Mouse (Mus musculus) heart, postnatal 36 days (tissue): ENCODE results near the gene Tshr. TPM values are rescaled to one million over a fixed set of nuclear protein-coding genes. Genes with fewer than 3 reads are reported as not detected.
"Not testable (repeated sequence)": the region's sequence is repeated elsewhere in the genome, so short reads cannot be mapped to it uniquely, and the experiment has no call there.

Experiments used
- DNase-seq, 2 experiments: peaks; one replicate each; pipeline ENCODE4 v3.0.0; 2021 to 2022
- intact Hi-C: fragments of 180-260 bp; cut with DNase I; formaldehyde crosslinking; loops from one replicate; pipeline ENCODE4 v1.15.1; 2025
- total RNA-seq, 2 experiments: library from RNA; stranded (reverse); gene quantifications; 2 replicates each; pipeline ENCODE4 v1.2.3; 2021

The Tshr gene
- total RNA-seq, 2 experiments from 2014 or later: 0.33 TPM; not detected in 1

DNA sequence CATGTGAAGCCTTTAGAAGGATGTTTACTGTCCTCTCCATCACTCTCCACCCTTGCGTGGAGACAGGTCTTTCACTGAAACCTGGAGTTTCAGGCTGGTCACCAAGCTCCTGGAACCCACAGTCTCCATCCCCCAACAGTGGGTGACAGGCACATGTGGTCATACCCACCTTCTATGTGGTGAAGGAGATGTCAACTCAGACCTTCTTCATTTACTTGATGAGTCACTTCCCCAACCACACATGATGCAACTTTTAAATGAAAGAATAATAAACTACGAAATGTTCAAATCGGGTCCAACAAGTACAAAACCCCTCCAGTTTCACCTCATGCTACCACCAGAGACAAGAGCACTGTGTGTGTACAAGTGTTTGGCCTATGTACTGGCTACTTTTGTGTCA, 200.8 kb downstream of the Tshr start:
- DNase-seq: no peak
- intact Hi-C loops: loop anchor here (10.0 kb wide), 1 partner anchor 200 kb away; the partner anchor contains the start of genes Cep128 and Tshr

DNA sequence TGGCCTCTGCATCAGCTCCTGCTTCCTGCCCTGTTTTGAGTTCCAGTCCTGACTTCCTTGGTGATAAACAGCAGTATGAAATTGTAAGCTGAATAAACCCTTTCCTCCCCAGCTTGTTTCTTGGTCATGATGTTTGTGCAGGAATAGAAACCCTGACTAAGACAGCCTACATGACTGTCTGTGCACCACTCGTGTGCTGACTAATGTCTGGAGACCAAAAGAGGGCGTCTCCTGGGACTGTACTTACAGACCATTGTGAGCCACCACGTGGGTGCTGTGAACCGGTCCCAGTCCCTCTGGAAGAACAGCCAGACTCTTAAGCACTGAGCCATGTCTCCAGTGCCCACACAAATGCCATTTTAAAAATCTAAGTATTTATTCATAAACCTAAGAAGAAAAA, 201.5 kb downstream of the Tshr start:
- DNase-seq: not testable (repeated sequence)
- intact Hi-C loops: loop anchor here (10.0 kb wide), 1 partner anchor 201 kb away; the partner anchor contains the start of genes Cep128 and Tshr

DNA sequence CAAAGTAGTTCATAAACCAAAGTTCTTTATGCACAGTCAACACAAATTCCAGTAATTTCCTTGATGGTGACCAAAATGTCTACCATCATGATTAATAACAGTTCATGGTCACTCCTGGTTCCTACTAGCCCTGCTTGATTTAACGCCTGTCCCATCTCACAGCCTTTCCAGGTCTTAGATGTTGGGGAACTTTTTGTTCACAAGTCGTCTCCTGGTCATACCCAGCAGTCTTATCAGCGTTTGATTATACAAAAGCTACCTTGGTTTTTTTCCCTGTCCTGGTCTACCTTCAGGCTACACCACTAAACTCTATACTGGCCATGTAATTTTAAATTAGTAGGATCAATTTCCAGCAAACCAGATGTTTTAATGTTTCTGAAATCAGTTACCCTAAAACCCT, 202.7 kb downstream of the Tshr start:
- DNase-seq: no peak
- intact Hi-C loops: loop anchor here (10.0 kb wide), 1 partner anchor 202 kb away; the partner anchor contains the start of genes Cep128 and Tshr

DNA sequence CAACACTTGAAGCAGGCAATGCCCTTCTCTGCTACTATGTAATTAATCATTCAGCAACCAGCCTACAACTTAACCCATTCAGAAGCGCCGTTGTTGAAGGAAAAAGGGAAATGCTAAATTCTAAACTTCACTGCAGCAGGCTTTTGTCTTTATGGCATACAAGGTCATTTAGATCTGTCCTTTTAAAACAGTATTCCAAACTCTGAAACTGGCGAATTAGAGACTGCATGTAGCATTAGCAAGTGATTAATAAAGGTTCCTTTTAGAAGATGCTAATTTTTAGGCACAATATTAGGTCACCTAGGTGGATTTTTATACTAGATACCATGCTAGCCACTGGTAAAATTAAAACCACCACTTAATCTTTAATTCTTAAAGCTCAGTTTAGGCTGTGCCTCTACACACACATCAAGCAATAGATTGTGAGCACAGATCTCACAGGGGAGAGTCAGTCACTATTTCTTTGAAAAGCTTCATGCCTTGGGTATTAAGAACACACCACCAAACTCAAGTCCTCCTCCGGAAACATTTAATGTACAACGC, 203.2 kb downstream of the Tshr start:
- DNase-seq: no peak
- intact Hi-C loops: loop anchor here (10.0 kb wide), 1 partner anchor 203 kb away; the partner anchor contains the start of genes Cep128 and Tshr

DNA sequence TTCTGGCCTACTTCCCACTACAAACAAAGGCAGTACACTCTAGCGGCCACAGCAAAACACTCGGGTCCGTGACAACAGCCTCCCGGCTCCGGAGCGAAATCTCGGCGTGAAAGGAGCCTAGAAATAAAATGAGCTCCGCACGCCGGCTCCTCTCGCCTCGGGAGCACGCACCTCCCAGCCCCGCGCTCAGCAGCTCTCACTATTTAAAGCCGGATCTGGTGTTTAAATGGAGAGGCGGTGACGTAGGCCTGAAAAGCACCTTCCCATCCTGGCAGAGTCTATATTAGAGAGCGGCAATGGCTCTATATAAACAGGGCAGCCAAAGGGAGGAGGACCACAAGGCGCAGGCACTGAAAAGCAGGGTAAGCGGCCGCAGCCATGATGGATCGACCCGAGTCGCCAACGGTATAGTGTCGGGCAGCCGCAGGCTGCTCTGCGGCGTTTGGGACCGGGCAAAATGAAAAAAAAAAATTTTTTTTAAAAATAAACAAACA, 203.9 kb downstream of the Tshr start:
- intact Hi-C loops: loop anchor here (10.0 kb wide), 1 partner anchor 203 kb away; the partner anchor contains the start of genes Cep128 and Tshr

DNA sequence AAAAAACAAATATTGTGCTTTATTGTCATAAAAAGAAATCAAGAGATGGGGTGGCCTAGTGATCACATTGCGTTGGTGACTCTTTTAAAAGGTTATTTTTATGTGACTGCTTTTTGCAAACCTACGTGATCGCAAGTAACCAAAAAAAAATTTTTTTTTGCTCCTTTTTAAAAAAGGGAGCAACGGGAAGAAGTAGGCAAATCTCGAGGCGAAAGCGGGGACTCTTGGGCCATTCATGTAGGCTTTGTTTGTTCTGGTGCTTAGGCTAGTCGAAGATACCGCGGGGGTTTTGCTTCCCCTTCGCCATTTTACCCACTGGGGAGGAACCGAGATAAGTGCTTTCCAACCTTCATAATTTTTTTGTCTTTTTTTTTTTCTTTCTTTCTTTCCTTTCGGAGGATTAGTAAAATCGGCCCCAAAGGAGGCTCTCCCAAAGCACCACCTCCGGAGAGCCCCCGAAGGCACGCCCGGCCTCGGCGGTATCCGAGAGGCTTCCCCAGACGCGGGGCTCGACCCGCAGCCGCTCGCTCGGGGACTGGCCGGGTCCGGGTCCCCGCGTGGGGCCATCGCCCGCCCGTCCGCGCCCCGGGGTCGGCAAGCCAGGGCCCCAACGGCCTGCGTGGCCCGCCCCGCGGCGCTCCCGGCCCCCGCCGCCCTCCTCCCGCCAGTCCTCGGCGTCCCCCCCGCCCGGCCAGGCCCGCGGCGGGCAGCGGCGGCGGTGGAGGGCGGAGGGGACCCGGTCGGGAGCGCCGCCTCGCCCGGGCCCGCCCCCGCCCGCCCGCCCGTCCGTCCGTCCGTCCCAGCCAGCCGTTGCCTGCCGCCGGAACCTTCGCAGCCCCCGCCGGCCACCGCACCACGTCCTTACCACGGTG, 204.5 kb downstream of the Tshr start:
- intact Hi-C loops: loop anchor here (10.0 kb wide), 1 partner anchor 204 kb away; the partner anchor contains the start of genes Cep128 and Tshr
- peak; percentile 62 to 78 for DNase-seq

More for the DNA sequence above, 203.9 kb downstream of the Tshr start:
- DNase-seq: peak; percentile 92

DNA sequence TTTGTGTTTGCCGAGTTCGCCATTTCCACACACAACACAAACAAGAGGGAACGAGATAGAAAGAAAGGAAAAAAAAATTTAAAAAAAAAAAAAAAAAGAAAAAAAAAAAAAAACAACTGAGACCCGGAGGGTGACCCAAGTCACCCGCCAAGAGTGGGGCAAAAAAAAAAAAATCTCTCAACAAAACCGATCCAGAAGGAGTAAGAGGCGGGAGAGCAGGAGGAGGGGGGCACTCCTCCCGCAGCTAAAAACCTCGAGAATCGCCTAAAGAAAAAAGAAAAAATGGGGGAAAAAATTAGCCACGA, 205.1 kb downstream of the Tshr start:
- no peak for DNase-seq
- intact Hi-C loops: loop anchor here (10.0 kb wide), 1 partner anchor 205 kb away; the partner anchor contains the start of genes Cep128 and Tshr

DNA sequence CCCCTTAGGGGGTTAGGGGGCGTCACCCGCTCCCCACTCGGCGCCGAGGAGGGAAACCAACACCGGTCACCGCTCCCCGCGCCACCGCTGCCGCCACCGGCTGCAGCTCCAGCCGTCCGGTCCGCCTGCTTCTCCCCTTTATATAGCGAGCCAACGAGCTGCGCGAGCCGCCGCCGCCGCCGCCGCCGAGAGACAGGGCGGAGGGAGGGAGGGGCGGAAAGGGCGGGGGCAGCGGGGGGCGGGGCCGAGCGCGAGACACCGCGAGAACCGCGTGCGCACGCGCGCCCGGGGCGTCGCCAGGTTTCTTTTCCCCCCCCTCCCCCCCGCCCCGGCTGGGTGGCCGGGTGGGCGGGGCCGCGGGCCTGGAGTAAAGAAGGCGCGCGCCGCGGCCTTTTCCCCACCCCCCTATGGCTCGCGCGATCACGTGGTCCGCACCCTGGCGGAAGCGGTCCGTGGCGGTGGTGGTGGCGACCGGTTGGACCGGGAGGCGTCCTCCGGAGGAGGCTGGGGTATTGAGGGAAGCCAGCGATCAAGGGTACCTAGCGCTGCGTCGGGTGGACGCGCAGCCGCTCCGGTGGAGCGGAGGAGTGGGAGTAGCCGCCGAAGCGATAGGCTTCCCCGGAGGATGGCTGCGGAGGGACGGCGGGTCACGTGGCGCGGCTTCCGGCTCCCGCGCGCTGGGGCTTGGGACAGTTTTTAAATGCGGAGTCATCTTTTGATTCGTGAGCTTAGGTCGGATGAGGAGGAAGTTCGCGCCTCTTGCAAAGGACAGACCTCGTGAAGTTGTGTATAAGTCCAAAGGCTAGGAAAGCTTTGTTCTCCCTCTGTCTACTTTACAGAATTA, 205.7 kb downstream of the Tshr start, which contains the start of gene Gtf2a1:
Gtf2a1 (minus strand) TSS at position 641 of the 844 bp plus-strand sequence.
- DNase-seq: peak; percentile 94 to 97
- intact Hi-C loops: loop anchor here (5.0 to 10.0 kb wide), 2 partner anchors 205 to 257 kb away; partner anchors contain the start of genes Cep128, Sel1l and Tshr

DNA sequence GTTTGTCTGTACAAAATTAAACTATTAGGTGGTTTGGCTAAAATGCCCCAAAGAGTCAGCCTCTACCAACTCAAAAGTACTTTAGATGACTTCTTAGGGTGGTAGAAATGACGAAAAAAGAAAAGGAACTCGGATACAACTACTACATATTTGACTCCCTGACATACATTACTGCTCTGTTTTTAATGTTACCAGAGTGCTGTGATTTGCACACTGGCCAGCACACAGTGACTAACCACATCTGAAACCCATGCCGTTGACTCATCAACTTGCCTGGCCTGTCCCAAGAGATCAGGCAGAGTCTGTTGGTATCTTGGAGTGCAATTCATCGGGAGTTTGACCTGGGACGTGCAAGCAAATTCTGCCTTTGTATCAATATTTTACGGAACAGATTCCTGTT, 206.4 kb downstream of the Tshr start:
- peak; percentile 13 to 29 for DNase-seq
- intact Hi-C loops: loop anchor here (5.0 kb wide), 1 partner anchor 257 kb away; the partner anchor contains the start of gene Sel1l

DNA sequence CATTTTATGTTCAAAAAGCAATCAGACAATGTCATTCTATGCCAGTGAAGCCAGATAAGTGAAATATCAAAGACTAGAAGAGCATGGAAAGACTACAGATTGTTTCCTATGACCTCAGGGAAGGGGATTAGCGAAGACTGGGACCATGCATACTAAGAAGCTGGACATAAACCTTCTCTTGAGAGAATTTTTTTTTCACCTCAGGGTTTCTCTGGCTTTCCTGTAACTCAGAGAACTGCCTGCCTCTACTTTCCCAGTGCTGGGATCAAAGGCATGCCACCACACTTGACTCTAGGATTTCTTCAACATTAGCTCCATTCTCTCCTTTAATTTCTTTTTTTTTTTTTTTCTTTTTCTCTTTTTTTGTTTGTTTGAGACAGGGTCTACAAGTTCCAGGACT, 206.8 kb downstream of the Tshr start:
- no peak for DNase-seq
- intact Hi-C loops: loop anchor here (5.0 kb wide), 1 partner anchor 256 kb away; the partner anchor contains the start of gene Sel1l

DNA sequence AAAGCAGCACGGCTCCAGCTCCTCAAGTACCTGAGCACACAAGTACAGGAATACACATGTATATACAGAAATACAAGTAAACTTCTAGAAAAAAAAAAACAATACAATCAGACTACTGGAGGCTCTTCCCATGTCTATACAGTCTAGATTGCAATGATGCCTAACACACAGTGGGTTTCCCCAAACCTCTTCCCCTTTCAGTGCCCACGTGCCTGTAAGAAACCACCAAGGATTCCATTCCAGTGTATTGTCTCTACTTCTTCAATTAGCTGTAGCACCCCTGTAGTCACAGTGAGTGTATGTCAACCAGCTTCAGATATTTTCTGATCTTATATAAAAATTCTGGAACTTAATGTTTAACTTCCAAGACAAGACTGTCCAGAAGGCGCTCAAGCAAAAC, 207.8 kb downstream of the Tshr start:
- intact Hi-C loops: loop anchor here (5.0 kb wide), 1 partner anchor 255 kb away; the partner anchor contains the start of gene Sel1l
- DNase-seq: no peak

Other genes with a start within 250 kb of the Tshr start
- gene Cep128, start 154 bp upstream of the Tshr start, total RNA-seq: 10 to 100 TPM; 10.3 to 10.9 TPM
- 10 to 100 TPM; 26.9 to 32.8 TPM for gene Gtf2a1, start 205.9 kb downstream of the Tshr start, total RNA-seq